Mouse (Mus musculus) hindbrain, embryonic 12.5 days (tissue): ENCODE measurements around the gene Cops8. TPM values are rescaled to one million over a fixed set of nuclear protein-coding genes. Genes with fewer than 3 reads are reported as not detected.

Experiments
- ATAC-seq: fragments of 200-750 bp; cut with Nextera tagmentation; 2 replicates; pipeline ENCODE4 v1.8.0; 2017; ENCODE audit warnings: moderate TSS enrichment; ENCODE audit not compliant: low FRiP score
- H3K27ac ChIP-seq: fragments of 300-500 bp; sonication (generic); 2 replicates; pipeline ENCODE4 v1.5.1; 2016; ENCODE audit warnings: mild to moderate bottlenecking
- H3K27me3 ChIP-seq: fragments of 300-500 bp; sonication (generic); 2 replicates; pipeline ENCODE4 v1.6.1; 2016; ENCODE audit warnings: mild to moderate bottlenecking
- H3K36me3 ChIP-seq: fragments of 300-500 bp; sonication (generic); 2 replicates; pipeline ENCODE4 v1.6.1; 2016; ENCODE audit warnings: mild to moderate bottlenecking
- H3K4me1 ChIP-seq: fragments of 300-500 bp; sonication (generic); 2 replicates; pipeline ENCODE4 v1.6.1; 2016
- H3K4me2 ChIP-seq: fragments of 300-500 bp; sonication (generic); replicated peaks from 2 replicates; pipeline ENCODE4 v1.6.1; 2016; ENCODE audit warnings: mild to moderate bottlenecking
- H3K4me3 ChIP-seq: fragments of 300-500 bp; sonication (generic); 2 replicates; pipeline ENCODE4 v1.5.1; 2016; ENCODE audit warnings: mild to moderate bottlenecking
- H3K9ac ChIP-seq: fragments of 300-500 bp; sonication (generic); 2 replicates; pipeline ENCODE4 v1.6.1; 2016; ENCODE audit warnings: mild to moderate bottlenecking, moderate library complexity
- H3K9me3 ChIP-seq: fragments of 300-500 bp; sonication (generic); replicated peaks from 2 replicates; pipeline ENCODE4 v1.6.1; 2016; ENCODE audit warnings: mild to moderate bottlenecking
- WGBS: fragments of 180-500 bp; shearing (Covaris S2); methylation state at CpG from one replicate; pipeline ENCODE4 v1.1.7; 2016; 5-methylcytosine and 5-hydroxymethylcytosine counted together
- polyA plus RNA-seq: library from polyadenylated mRNA; unstranded; fragments of >200 nt; fragmentation: Nextera tagmentation; extraction: Ambion mirVana; gene quantifications from 2 replicates; pipeline ENCODE4 v1.2.1, GENCODE M21; 2016

The Cops8 gene
- polyA plus RNA-seq, 1 experiment from 2014 or later: 182 TPM

GRCm38 (mm10) chr1:90656492-90657245 is 53.9 kb downstream of the Cops8 start:
- ATAC-seq: no peak
- Histone ChIP-seq H3K4me2 (no peak overlapping the region), H3K27me3 (no peaks in the 10 kb centered on the region), H3K9me3 (no peaks in the 10 kb centered on the region), H3K4me3 (no peak overlapping the region), H3K4me1 (no peaks in the 10 kb centered on the region), H3K27ac (no peak overlapping the region), H3K36me3 (no peaks in the 10 kb centered on the region), H3K9ac (no peak overlapping the region)
- WGBS: 79% methylated on average over 16 of the region's 16 CpGs

DNA sequence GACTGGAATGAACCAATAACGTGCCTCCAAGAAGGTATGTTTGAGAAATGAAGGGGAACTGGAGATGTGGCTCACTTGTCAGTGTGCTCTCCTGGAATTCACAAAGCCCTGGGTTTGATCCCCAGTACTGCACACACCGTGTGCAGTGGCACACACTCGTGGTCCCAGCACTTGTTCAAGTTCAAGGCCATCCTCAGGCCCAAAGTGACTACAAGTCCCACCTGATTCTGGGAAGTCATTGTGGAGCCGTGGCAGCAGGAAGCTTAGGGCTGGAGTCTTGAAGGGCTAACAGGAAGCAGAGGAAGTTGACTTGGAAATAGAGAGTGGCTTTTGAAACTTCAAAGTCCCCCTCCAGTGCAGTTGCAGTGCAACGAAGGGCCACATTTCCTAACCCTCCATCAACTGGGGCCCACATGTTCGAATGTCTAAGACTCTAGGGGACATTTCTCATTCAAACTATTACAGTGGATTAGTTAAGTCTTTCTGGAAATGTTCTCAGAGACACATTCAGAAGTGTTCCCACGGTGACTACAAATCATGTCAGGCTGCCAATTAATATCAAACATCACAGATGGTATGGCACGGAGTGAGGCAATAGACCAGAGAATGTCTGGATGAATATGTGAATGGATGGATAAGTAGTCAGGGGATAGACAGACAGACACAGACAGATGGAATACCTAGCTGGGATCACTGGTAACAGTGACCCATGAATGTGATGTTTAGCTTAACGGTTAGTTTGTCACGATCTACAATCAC is 54.7 kb downstream of the Cops8 start:
- Histone ChIP-seq H3K9me3 (no peaks in the 10 kb centered on the region), H3K4me3 (no peak overlapping the region), H3K9ac (no peak overlapping the region), H3K36me3 (no peaks in the 10 kb centered on the region), H3K4me2 (no peak overlapping the region), H3K27me3 (no peaks in the 10 kb centered on the region), H3K27ac (no peak overlapping the region), H3K4me1 (no peaks in the 10 kb centered on the region)
- no peak for ATAC-seq
- WGBS: 88% methylated on average over 10 of the region's 10 CpGs

DNA sequence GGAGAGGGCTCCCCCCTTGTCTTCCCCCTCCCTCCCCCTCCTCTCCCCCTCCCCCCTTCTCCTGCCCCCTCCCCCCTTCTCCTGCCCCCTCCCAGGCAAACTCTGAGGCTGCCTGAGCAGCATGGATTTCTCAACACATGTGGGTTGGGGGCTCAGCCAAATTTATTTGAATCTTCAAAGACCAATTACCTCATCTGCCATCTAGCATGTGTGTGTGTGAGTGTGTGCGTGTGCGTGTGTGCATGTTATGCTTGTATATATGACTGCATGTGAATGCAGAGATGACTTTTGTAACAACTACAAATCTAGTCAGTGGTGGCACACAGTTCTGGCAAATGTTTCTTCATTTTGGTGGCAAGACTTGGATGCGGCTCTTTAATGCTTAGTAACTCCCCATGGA is 55.8 kb downstream of the Cops8 start:
- no peaks in the 10 kb centered on the region for H3K36me3 ChIP-seq
- no peak overlapping the region for H3K4me3 ChIP-seq
- WGBS: 93% methylated on average over 3 of the region's 3 CpGs
- ATAC-seq: no peak
- H3K4me1 ChIP-seq: no peaks in the 10 kb centered on the region
- no peak overlapping the region for H3K9ac ChIP-seq
- H3K9me3 ChIP-seq: no peaks in the 10 kb centered on the region
- no peak overlapping the region for H3K4me2 ChIP-seq
- no peak overlapping the region for H3K27ac ChIP-seq
- no peaks in the 10 kb centered on the region for H3K27me3 ChIP-seq

DNA sequence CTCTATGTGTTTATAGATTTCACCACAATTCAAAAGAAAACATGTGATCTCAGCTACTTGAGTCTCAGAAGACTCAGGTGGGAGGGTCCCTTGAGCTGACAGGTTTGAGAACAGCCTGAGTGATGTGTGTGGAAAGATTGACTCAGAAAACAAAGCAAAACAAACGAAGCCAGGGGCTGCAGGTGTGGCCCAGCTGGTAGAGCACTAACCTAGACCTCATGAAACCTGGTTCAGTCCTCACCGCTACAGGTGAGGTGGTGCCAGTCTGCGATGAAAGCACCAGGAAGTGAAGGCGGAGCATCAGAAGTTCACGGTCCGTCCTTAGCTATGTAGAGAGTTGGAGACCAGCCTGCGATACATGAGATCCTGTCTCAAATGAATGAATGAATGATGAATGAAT is 57.4 kb downstream of the Cops8 start:
- H3K9me3 ChIP-seq: no peaks in the 10 kb centered on the region
- WGBS: 83% methylated on average over 7 of the region's 7 CpGs
- no peaks in the 10 kb centered on the region for H3K27me3 ChIP-seq

GRCm38 (mm10) chr1:90662491-90662890 is 59.7 kb downstream of the Cops8 start:
- Histone ChIP-seq H3K27me3 (no peaks in the 10 kb centered on the region), H3K36me3 (no peaks in the 10 kb centered on the region), H3K9ac (no peak overlapping the region), H3K9me3 (no peaks in the 10 kb centered on the region), H3K27ac (no peak overlapping the region), H3K4me3 (no peak overlapping the region), H3K4me1 (no peaks in the 10 kb centered on the region), H3K4me2 (no peak overlapping the region)
- WGBS: 71% methylated on average over 6 of the region's 6 CpGs
- ATAC-seq: no peak

More for the DNA sequence above, 57.4 kb downstream of the Cops8 start:
- no peak overlapping the region for H3K4me3 ChIP-seq
- no peak for ATAC-seq
- no peaks in the 10 kb centered on the region for H3K36me3 ChIP-seq
- H3K27ac ChIP-seq: no peak overlapping the region
- H3K4me2 ChIP-seq: no peak overlapping the region
- no peaks in the 10 kb centered on the region for H3K4me1 ChIP-seq
- H3K9ac ChIP-seq: no peak overlapping the region

Other genes with a start within 250 kb of the Cops8 start
- gene Col6a3, start 241.0 kb downstream of the Cops8 start, polyA plus RNA-seq: 22.6 and 32.1 TPM in 2 replicates